Mouse (Mus musculus) thymus, postnatal 10 days (tissue): ENCODE data around the gene Mef2a.

Source experiments
- DNase-seq, 2 experiments: peaks; one replicate each; pipeline ENCODE4 v3.0.0; 2021; ENCODE audit warnings: low spot score in 2 of 2

Gene Mef2a

GRCm38 (mm10) chr7:67210004-67210833, 162.4 kb downstream of the Mef2a start:
- DNase-seq = no peak

DNA sequence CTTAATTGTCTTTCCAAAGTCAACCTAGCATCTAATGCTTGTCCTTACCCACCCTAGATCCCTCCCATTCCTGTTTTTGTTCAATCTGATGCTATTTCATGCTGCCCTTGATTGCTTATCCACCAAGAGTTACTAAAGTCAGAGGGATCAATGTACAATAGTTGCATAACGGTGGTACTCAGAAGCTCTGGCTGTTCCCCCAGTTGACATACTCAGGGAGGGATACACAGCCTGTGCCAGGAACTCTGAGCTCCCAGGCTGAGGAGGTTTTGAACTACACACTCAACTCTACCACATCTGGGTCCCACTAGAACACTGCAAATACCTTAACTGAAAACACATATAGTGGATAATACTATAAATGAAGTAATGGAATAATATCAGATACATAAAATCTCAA, 164.3 kb downstream of the Mef2a start:
- no peak for DNase-seq

- DNase-seq = no peak
Measured at GRCm38 (mm10) chr7:67207701-67208100, 165.0 kb downstream of the Mef2a start.

DNA sequence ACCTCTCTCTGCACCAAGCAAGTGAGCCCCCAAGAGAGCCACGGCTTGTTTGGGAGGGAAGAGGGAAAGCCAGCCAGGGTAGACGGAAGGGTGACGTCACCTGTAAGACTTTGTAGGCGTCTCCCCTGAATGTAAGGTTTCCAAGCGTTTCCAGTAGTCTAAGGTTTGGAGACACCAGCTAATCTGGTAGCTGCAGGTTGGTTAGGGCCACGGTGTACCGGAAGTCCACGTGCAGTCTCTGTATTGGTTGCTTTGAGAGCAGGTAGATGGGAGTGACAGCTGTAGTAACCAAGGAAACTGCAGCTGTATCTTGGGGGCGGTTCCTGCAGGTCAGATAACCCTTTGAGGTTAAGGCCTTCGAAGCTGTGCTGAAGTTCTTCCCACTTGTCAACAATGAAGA, 166.2 kb downstream of the Mef2a start:
- no peak for DNase-seq

DNA sequence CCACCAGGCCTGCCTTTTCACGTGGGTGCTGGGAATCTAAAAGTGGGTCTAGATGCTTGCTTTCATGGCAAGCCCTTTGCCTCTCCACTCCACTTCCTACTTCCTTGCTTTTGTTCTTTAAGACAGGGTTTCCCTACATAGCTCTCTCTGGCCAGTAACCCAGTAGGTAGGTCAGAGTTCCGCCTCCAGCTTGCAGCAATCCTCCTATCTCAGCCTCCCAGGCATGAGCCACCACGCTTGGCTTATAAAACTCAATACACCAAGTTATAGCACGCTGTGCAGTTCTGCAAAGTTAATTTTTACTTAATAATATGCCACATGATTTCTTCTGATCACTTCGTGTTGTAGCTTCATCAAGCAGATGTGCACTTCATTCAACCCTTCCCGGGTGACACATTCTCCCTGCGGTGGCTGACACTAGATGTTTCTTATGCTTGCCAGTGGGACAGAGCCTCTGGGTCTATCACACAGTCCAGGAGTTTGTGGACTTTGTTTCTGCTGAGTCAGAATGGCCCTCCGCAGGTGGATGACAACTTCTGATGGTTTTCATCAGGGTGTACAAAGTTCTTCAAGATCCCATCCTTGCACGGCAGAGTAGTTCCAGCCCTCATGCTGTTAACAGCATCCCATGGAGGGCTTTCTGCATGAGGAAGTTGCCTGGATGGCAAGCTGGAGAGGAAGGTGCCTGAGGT, 166.8 kb downstream of the Mef2a start:
- DNase-seq = no peak

- DNase-seq = no peak
Measured at GRCm38 (mm10) chr7:67203625-67204024, 169.0 kb downstream of the Mef2a start.

DNA sequence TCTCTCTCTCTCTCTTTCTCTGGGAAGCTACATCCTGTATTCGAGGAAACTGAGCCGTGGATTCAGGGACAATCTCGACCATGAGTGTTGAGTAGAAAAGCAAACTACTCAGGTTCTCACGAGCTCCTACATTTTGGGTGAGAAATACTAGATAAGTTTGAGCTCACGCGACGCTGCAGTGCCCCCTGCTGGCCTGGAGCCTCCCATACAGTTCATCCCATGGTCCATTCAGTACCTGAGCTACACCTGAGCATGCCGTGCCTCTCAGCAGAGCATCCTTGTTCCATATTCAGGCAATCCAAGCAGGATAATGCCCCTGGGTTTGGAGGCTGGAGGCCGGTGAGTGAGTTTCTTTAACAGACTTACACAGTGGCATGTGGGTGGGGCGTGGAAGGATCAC, 173.2 kb downstream of the Mef2a start:
- DNase-seq = peak; percentile 14 to 75

DNA sequence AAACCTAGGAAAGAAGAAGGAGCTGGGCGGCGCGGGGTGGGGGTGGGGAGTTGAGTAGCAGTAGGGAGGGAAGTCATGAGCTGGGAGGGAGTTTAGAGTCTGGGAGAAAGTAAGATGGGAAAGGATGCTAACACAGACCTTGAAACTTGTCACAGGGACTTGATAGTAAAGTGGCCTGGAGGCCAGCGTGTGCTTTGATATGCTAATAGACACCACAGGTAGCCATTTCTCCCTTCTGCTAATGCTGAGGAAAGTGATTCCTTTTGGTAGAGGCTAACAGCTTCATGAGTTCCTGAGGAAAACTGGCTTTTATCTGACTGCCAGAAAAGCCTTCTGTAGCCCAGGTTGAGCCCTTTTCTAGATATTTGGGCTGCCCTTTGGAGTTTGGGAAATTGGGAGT, 188.9 kb downstream of the Mef2a start:
- no peak for DNase-seq
